Mouse (Mus musculus): ENCODE data around the gene Tbc1d10b. TPM values are rescaled to one million over a fixed set of nuclear protein-coding genes. Genes with fewer than 3 reads are reported as not detected.

Tbc1d10b gene
- polyA plus RNA-seq, 1 experiment, result 62.8 TPM

- peak overlapping the region; percentile 32 for H3ac ChIP-seq (ENCODE audit: control insufficient read depth, insufficient read length)
- peaks cover 12% of the 10 kb centered on the region for H3K36me3 ChIP-seq (ENCODE audit: control insufficient read depth, insufficient read depth)
- TF ChIP-seq POLR2AphosphoS2 (IDR thresholded peaks at IDR 0.05; ENCODE audit: insufficient read length, low read depth), result no peak
- no peak for TF ChIP-seq TCF3 (IDR thresholded peaks at IDR 0.05; ENCODE audit: insufficient read length, low read depth)
- no peak for TF ChIP-seq TCF12 (IDR thresholded peaks at IDR 0.05; ENCODE audit: insufficient read depth, poor library complexity, severe bottlenecking)
- TF ChIP-seq USF1 (IDR thresholded peaks at IDR 0.05; ENCODE audit: low read depth), result no peak
- TF ChIP-seq POLR2A (IDR thresholded peaks at IDR 0.05; ENCODE audit: insufficient read length, low read depth), result no peak
- TF ChIP-seq REST (IDR thresholded peaks at IDR 0.05; ENCODE audit: insufficient read depth, insufficient read length), result no peak
- peak overlapping the region; percentile 91 for H3K4me3 ChIP-seq
- no peaks in the 10 kb centered on the region for H3K27me3 ChIP-seq (ENCODE audit: control insufficient read depth, insufficient read depth, insufficient read length)
- H3K79me2 ChIP-seq (ENCODE audit: control insufficient read depth, insufficient read depth), result peaks cover 49% of the 10 kb centered on the region
- peak overlapping the region; percentile 83 for H3K4me2 ChIP-seq (ENCODE audit: low read depth)
Observed at GRCm38 (mm10) chr7:127233368-127233749, 25.1 kb upstream of the Tbc1d10b start.

DNA sequence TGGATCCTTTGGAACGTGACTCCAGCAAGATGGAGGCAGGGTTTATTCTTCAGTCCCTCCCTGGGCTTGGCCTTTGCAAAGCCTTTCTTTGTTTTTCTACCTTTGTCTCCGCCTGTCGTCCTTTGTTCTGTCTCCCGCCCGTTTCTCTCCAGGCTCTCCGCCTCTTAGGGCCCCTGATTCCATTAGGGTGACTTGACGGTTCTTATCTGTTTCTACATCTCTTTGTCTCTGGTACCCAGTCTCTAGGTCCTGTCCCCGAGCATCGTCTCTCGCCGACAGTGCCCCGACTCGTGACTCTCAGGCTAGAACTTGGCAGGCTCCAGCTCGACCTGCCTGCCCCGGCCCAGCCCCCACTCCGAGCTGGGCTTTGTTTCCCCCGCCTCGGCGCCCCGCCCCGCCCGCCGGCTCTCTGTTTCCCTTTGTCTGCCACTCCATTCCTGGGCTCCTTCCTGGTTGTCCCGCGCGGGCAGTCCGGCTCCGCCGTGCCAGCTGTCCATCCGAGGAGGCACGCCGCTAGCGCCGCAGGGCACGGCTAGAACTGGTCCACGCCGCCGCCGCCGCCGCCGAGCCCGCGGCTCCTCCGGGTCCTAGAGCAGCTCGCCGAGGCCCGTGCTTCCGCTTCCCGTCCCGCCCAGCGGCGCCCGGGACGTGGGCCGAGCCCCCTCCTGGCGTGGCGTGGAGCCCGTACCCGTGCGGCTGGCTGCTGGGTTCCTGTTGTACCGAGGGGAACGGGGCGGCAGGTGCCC is 24.5 kb upstream of the Tbc1d10b start, which contains the start of the genes Zfp553 and Sept1:
Zfp553 (plus strand) TSS at position 440 of the 746 bp plus-strand sequence.
Sept1 (minus strand) TSS at position 509 of the 746 bp plus-strand sequence.
- H3K36me3 ChIP-seq (ENCODE audit: control insufficient read depth, insufficient read depth), result peaks cover 12% of the 10 kb centered on the region
- H3K4me3 ChIP-seq, result peak within 1 kb of the TSS; percentile 91
- peaks cover 49% of the 10 kb centered on the region for H3K79me2 ChIP-seq (ENCODE audit: control insufficient read depth, insufficient read depth)
- peak in 2 of 3 experiments; percentile 69 to 81 for TF ChIP-seq MYOG (IDR thresholded peaks at IDR 0.05; ENCODE audit: control insufficient read depth in 1 of 3, insufficient read depth in 1 of 3, insufficient read length in 2 of 3, low read depth in 2 of 3)
- TF ChIP-seq MYOD1 (IDR thresholded peaks at IDR 0.05; ENCODE audit: control insufficient read depth in 1 of 3, insufficient read length in 2 of 3, low read depth in 2 of 3), result peak in 2 of 3 experiments; percentile 56 to 75
- TF ChIP-seq E2F4 (IDR thresholded peaks at IDR 0.05; ENCODE audit: insufficient read depth), result peak; percentile 15
- TF ChIP-seq POLR2A (IDR thresholded peaks at IDR 0.05; ENCODE audit: insufficient read length, low read depth), result peak; percentile 82
- TF ChIP-seq REST (IDR thresholded peaks at IDR 0.05; ENCODE audit: insufficient read depth, insufficient read length), result no peak
- TF ChIP-seq CEBPB (IDR thresholded peaks at IDR 0.05; ENCODE audit: insufficient read depth, poor library complexity, severe bottlenecking), result no peak
- no peak for TF ChIP-seq POLR2AphosphoS2 (IDR thresholded peaks at IDR 0.05; ENCODE audit: insufficient read length, low read depth)
- no peak for TF ChIP-seq USF1 (IDR thresholded peaks at IDR 0.05; ENCODE audit: low read depth)
- H3K27me3 ChIP-seq (ENCODE audit: control insufficient read depth, insufficient read depth, insufficient read length), result no peaks in the 10 kb centered on the region
- peak within 1 kb of the TSS; percentile 93 for H3K4me2 ChIP-seq (ENCODE audit: low read depth)
- H3ac ChIP-seq (ENCODE audit: control insufficient read depth, insufficient read length), result peak within 1 kb of the TSS; percentile 32

GRCm38 (mm10) chr7:127231826-127232621 is 23.8 kb upstream of the Tbc1d10b start:
- H3K4me2 ChIP-seq (ENCODE audit: low read depth), result peak overlapping the region; percentile 93
- TF ChIP-seq REST (IDR thresholded peaks at IDR 0.05; ENCODE audit: insufficient read depth, insufficient read length) (no peak), E2F4 (IDR thresholded peaks at IDR 0.05; ENCODE audit: insufficient read depth) (no peak), TCF3 (IDR thresholded peaks at IDR 0.05; ENCODE audit: insufficient read length, low read depth) (no peak), MAX (IDR thresholded peaks at IDR 0.05; ENCODE audit: low read depth) (no peak), USF1 (IDR thresholded peaks at IDR 0.05; ENCODE audit: low read depth) (no peak), POLR2A (IDR thresholded peaks at IDR 0.05; ENCODE audit: insufficient read length, low read depth) (no peak), SRF (IDR thresholded peaks at IDR 0.05; ENCODE audit: control insufficient read depth, insufficient read length, low read depth) (no peak), MYOG (IDR thresholded peaks at IDR 0.05; ENCODE audit: control insufficient read depth in 1 of 3, insufficient read depth in 1 of 3, insufficient read length in 2 of 3, low read depth in 2 of 3) (no peak), CEBPB (IDR thresholded peaks at IDR 0.05; ENCODE audit: insufficient read depth, poor library complexity, severe bottlenecking) (no peak), MYOD1 (IDR thresholded peaks at IDR 0.05; ENCODE audit: control insufficient read depth in 1 of 3, insufficient read length in 2 of 3, low read depth in 2 of 3) (no peak), TCF12 (IDR thresholded peaks at IDR 0.05; ENCODE audit: insufficient read depth, poor library complexity, severe bottlenecking) (no peak), POLR2AphosphoS2 (IDR thresholded peaks at IDR 0.05; ENCODE audit: insufficient read length, low read depth) (no peak)
- H3ac ChIP-seq (ENCODE audit: control insufficient read depth, insufficient read length), result peak overlapping the region; percentile 32
- H3K79me2 ChIP-seq (ENCODE audit: control insufficient read depth, insufficient read depth), result peaks cover 49% of the 10 kb centered on the region
- H3K27me3 ChIP-seq (ENCODE audit: control insufficient read depth, insufficient read depth, insufficient read length), result no peaks in the 10 kb centered on the region
- peaks cover 7% of the 10 kb centered on the region for H3K36me3 ChIP-seq (ENCODE audit: control insufficient read depth, insufficient read depth)
- peak overlapping the region; percentile 91 for H3K4me3 ChIP-seq

GRCm38 (mm10) chr7:127231376-127231775 is 23.1 kb upstream of the Tbc1d10b start:
- H3K79me2 ChIP-seq (ENCODE audit: control insufficient read depth, insufficient read depth), result peaks cover 49% of the 10 kb centered on the region
- no peaks in the 10 kb centered on the region for H3K27me3 ChIP-seq (ENCODE audit: control insufficient read depth, insufficient read depth, insufficient read length)
- H3K4me2 ChIP-seq (ENCODE audit: low read depth), result peak overlapping the region; percentile 93
- peaks cover 4% of the 10 kb centered on the region for H3K36me3 ChIP-seq (ENCODE audit: control insufficient read depth, insufficient read depth)
- H3ac ChIP-seq (ENCODE audit: control insufficient read depth, insufficient read length), result no peak overlapping the region
- H3K4me3 ChIP-seq, result peak overlapping the region; percentile 91
- no peak for TF ChIP-seq TCF12 (IDR thresholded peaks at IDR 0.05; ENCODE audit: insufficient read depth, poor library complexity, severe bottlenecking)
- peak; percentile 37 for TF ChIP-seq TCF3 (IDR thresholded peaks at IDR 0.05; ENCODE audit: insufficient read length, low read depth)
- peak in 2 of 3 experiments; percentile 23 to 75 for TF ChIP-seq MYOG (IDR thresholded peaks at IDR 0.05; ENCODE audit: control insufficient read depth in 1 of 3, insufficient read depth in 1 of 3, insufficient read length in 2 of 3, low read depth in 2 of 3)
- no peak for TF ChIP-seq CEBPB (IDR thresholded peaks at IDR 0.05; ENCODE audit: insufficient read depth, poor library complexity, severe bottlenecking)
- TF ChIP-seq MYOD1 (IDR thresholded peaks at IDR 0.05; ENCODE audit: control insufficient read depth in 1 of 3, insufficient read length in 2 of 3, low read depth in 2 of 3), result peak in 1 of 3 experiments; percentile 67
- TF ChIP-seq POLR2AphosphoS2 (IDR thresholded peaks at IDR 0.05; ENCODE audit: insufficient read length, low read depth), result no peak
- no peak for TF ChIP-seq USF1 (IDR thresholded peaks at IDR 0.05; ENCODE audit: low read depth)
- no peak for TF ChIP-seq SRF (IDR thresholded peaks at IDR 0.05; ENCODE audit: control insufficient read depth, insufficient read length, low read depth)

All from myocyte (in vitro differentiated cells).